In the genomic region with DNA sequence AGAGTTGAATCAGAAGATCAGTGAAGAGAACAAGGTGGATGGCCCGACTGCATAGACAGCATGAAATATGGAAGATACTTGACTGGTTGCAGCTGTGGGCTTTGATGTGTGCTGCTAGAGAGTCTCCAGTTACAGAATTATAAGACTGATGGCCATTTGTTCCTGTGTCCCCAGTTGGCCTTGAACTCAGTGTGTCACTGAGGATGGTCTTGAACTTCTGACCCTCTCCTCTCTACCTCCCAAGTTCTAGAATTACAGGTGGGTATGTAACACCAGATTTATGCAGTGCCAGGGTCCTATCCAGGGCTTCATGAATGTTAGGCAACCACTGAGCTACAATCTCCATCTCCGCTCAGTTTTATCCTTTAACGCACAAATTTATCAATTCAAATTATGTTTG, we compare ENCODE assay signal across 18 mouse cellular contexts.
"Had no signal": no experiment of that assay in that cellular context is flagged by ENCODE, and none has a peak within 500 bp of the region (broad histone marks: within the 10 kb centered on the region; RNA-seq: fewer than 3 reads in every experiment).

No protein-coding gene starts in this region.

- H3K27me3 ChIP-seq: midbrain, embryonic 12.5 days; neural tube, embryonic 13.5 days; neural tube, embryonic 15.5 days had no signal

- H3K4me3 ChIP-seq: midbrain, embryonic 10.5 days; midbrain, embryonic 12.5 days; myocyte; neural tube, embryonic 13.5 days; neural tube, embryonic 15.5 days had no signal

- DNase-seq: lung, embryonic 14.5 days; lung, postnatal 10 days; lung, postnatal 4 days; midbrain, embryonic 14.5 days; retina, postnatal 1 day; right cerebral cortex, adult 18-20 months; right cerebral cortex, postnatal 25 days; right cerebral cortex, postnatal 4 days; spleen, adult 18-20 months; thymus, adult 18-20 months; thymus, postnatal 14 days; thymus, postnatal 36 days had no signal

- H3K4me2 ChIP-seq: lung, embryonic 14.5 days; midbrain, embryonic 12.5 days; neural tube, embryonic 13.5 days; neural tube, embryonic 15.5 days had no signal

- ATAC-seq: midbrain, embryonic 16.5 days had no signal

- H3K4me1 ChIP-seq: midbrain, embryonic 12.5 days had no signal

- H3K36me3 ChIP-seq: midbrain, embryonic 10.5 days; midbrain, embryonic 12.5 days; neural tube, embryonic 13.5 days; neural tube, embryonic 15.5 days had no signal

- H3K9me3 ChIP-seq: midbrain, embryonic 10.5 days; midbrain, embryonic 12.5 days; neural tube, embryonic 13.5 days; neural tube, embryonic 15.5 days had no signal

- H3K27ac ChIP-seq: midbrain, embryonic 10.5 days; midbrain, embryonic 12.5 days; neural tube, embryonic 13.5 days; neural tube, embryonic 15.5 days had no signal

- H3K9ac ChIP-seq: lung, embryonic 14.5 days; midbrain, embryonic 12.5 days; neural tube, embryonic 13.5 days; neural tube, embryonic 15.5 days had no signal
